Mouse (Mus musculus) lung, postnatal 0 days (tissue): ENCODE measurements at regions not wholly inside any gene's neighbourhood (a gene's known extent, or its start where the extent isn't known, plus 50 kb on each side); places are given as distances from the start of the nearest gene placed in this dataset.

Experiments
- CTCF ChIP-seq: IDR thresholded peaks from 2 replicates; pipeline ENCODE4 v1.5.1; 2016; ENCODE audit warnings: antibody characterized with exemption, mild to moderate bottlenecking
- EP300 ChIP-seq: IDR thresholded peaks from 2 replicates; pipeline ENCODE4 v1.6.1; 2016; ENCODE audit warnings: antibody characterized with exemption, mild to moderate bottlenecking, control low read depth

- TF ChIP-seq EP300: no peak
- no peak for TF ChIP-seq CTCF
Measured at GRCm38 (mm10) chr4:142336943-142337342, 97.7 kb upstream of the Kazn start.
